Mouse (Mus musculus) forebrain, embryonic 11.5 days (tissue): ENCODE measurements around the gene Rab11a. TPM values are rescaled to one million over a fixed set of nuclear protein-coding genes. Genes with fewer than 3 reads are reported as not detected.

Source experiments
- ATAC-seq: fragments of 200-750 bp; cut with Nextera tagmentation; replicated peaks from 2 replicates; pipeline ENCODE4 v1.8.0; 2017; ENCODE audit warnings: moderate TSS enrichment; ENCODE audit not compliant: low FRiP score
- DNase-seq: peaks from one replicate; pipeline ENCODE4 v3.0.0-alpha.2; 2017; ENCODE audit warnings: low spot score
- H3K27ac ChIP-seq: fragments of 300-500 bp; sonication (generic); 2 replicates; pipeline ENCODE4 v1.5.1; 2014; ENCODE audit warnings: low read depth, low read length
- H3K27me3 ChIP-seq: fragments of 300-500 bp; sonication (generic); 2 replicates; pipeline ENCODE4 v1.6.1; 2014; ENCODE audit warnings: mild to moderate bottlenecking, low read length, mixed read lengths; ENCODE audit not compliant: control insufficient read depth, insufficient read depth
- H3K36me3 ChIP-seq: fragments of 300-500 bp; sonication (generic); 2 replicates; pipeline ENCODE4 v1.6.1; 2014; ENCODE audit warnings: mild to moderate bottlenecking, low read length, moderate library complexity, mixed read lengths; ENCODE audit not compliant: control insufficient read depth, insufficient read depth
- H3K4me1 ChIP-seq: fragments of 300-500 bp; sonication (generic); replicated peaks from 2 replicates; pipeline ENCODE4 v1.6.1; 2014; ENCODE audit warnings: low read length, mixed read lengths; ENCODE audit not compliant: control insufficient read depth, insufficient read depth
- H3K4me2 ChIP-seq: fragments of 300-500 bp; sonication (generic); 2 replicates; pipeline ENCODE4 v1.6.1; 2014; ENCODE audit warnings: low read depth, mild to moderate bottlenecking, low read length, moderate library complexity, mixed read lengths; ENCODE audit not compliant: severe bottlenecking
- H3K4me3 ChIP-seq: fragments of 300-500 bp; sonication (generic); 2 replicates; pipeline ENCODE4 v1.5.1; 2014; ENCODE audit warnings: low read depth, low read length
- H3K9ac ChIP-seq: fragments of 300-500 bp; sonication (generic); 2 replicates; pipeline ENCODE4 v1.6.1; 2014; ENCODE audit warnings: low read length
- H3K9me3 ChIP-seq: fragments of 300-500 bp; sonication (generic); 2 replicates; pipeline ENCODE4 v1.6.1; 2016; ENCODE audit warnings: low read length, mixed read lengths; ENCODE audit not compliant: control insufficient read depth
- WGBS: fragments of 180-500 bp; shearing (Covaris S2); extraction: QIAGEN DNeasy Blood & Tissue Kit; methylation state at CpG from one replicate; pipeline ENCODE4 v1.1.7; 2014; 5-methylcytosine and 5-hydroxymethylcytosine counted together
- polyA plus RNA-seq: library from polyadenylated mRNA; unstranded; fragments of >200 nt; fragmentation: Nextera tagmentation; extraction: Ambion mirVana; gene quantifications from 2 replicates; pipeline ENCODE4 v1.2.1, GENCODE M21; 2014

Rab11a gene
- polyA plus RNA-seq, 1 experiment from 2014 or later, result 253 TPM

DNA sequence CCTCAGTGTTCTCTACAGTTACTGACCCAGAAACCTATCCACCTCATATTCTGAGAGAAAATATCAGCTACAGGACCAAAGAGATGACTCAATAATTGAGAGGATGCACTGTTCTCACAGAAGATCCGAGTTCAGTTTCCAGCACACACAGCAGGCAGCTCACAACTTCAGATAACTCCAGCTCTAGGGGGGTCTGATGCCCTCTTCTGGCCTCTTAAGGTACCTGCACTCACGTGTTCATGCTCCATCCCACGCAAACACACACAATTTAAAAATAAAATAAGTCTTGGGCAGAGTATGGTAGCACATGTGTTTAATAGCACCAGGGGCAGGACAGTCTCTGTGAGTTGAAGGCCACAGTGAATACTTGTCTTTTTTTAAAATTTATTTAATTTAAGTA, 28.6 kb upstream of the Rab11a start:
- no peak overlapping the region for H3K4me2 ChIP-seq
- H3K9me3 ChIP-seq, result no peaks in the 10 kb centered on the region
- 88% methylated on average over 3 of the region's 3 CpGs for WGBS

DNA sequence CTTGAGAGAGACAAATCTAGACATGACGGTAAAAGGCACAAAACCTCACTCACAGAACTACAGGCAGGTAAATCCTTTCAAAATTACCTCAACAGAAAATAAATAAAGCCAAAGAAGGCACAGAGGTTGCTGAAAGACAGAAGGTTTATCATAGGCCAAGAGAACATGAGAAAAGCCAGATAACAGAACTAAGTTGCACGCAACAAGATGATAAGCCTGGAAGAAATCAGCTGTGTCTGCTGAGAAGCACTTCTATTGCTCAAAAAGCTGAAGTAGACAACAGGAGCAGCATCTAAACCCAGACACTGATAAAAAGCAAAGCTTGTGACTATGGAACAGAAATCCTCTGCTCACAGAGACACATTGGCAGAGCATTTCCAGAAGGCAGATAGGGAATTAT, 27.3 kb upstream of the Rab11a start:
- H3K4me1 ChIP-seq, result no peaks in the 10 kb centered on the region
- no peaks in the 10 kb centered on the region for H3K27me3 ChIP-seq
- H3K27ac ChIP-seq, result no peak overlapping the region
- H3K4me3 ChIP-seq, result no peak overlapping the region
- 94% methylated on average over 2 of the region's 2 CpGs for WGBS
- H3K9ac ChIP-seq, result no peak overlapping the region
- DNase-seq (no peak), ATAC-seq (no peak)
- H3K9me3 ChIP-seq, result no peaks in the 10 kb centered on the region
- H3K4me2 ChIP-seq, result no peak overlapping the region
- H3K36me3 ChIP-seq, result no peaks in the 10 kb centered on the region

More for the DNA sequence above, 28.6 kb upstream of the Rab11a start:
- H3K4me1 ChIP-seq, result no peaks in the 10 kb centered on the region
- no peak for DNase-seq
- H3K27me3 ChIP-seq, result no peaks in the 10 kb centered on the region
- H3K4me3 ChIP-seq, result no peak overlapping the region
- H3K36me3 ChIP-seq, result no peaks in the 10 kb centered on the region
- H3K9ac ChIP-seq, result no peak overlapping the region
- H3K27ac ChIP-seq, result no peak overlapping the region
- no peak for ATAC-seq

DNA sequence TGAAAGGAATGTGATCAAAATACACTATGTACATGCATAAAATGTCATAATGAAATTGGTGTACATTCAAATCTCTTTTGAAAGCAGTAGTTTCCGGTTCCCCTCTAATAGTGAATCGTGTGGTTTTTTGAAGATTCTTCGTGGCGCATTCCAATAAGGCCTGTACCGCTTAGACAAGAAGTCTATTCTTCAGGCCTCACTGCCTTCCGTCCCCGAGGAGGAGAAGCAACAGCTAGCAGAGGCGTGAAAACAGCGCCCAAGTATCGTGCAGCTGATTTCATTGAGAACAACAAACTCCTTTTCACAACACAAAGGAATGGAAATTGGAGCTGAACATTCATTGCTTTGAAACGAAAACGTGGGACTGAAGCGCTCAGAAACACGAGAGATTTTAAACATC, 20.5 kb upstream of the Rab11a start:
- Histone ChIP-seq H3K9ac (no peak overlapping the region), H3K27me3 (no peaks in the 10 kb centered on the region), H3K36me3 (no peaks in the 10 kb centered on the region), H3K27ac (no peak overlapping the region), H3K9me3 (no peaks in the 10 kb centered on the region), H3K4me3 (no peak overlapping the region), H3K4me2 (no peak overlapping the region), H3K4me1 (no peaks in the 10 kb centered on the region)
- DNase-seq (no peak), ATAC-seq (no peak)
- WGBS, result 82% methylated on average over 14 of the region's 14 CpGs

DNA sequence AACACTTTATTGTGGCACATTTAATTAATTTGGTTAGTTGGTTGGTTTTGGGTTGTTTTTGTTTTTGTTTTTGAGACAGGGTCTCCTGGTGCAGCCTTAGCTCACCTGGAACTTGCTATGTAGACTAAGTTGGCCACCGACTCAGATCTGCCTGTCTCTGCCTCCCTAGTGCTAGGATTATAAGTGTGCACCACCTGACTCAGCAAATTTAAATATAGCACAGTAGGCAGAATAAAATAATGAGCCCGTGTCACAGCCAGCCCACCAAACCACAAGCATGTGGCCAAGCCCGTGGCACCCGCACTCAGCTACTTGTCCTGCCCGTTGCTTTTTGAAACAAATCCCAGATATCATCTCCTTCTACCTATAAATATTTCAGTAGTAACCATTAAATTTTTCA, 15.0 kb upstream of the Rab11a start:
- Histone ChIP-seq H3K27ac (no peak overlapping the region), H3K9ac (no peak overlapping the region), H3K4me1 (no peaks in the 10 kb centered on the region), H3K4me3 (no peak overlapping the region), H3K36me3 (no peaks in the 10 kb centered on the region), H3K4me2 (no peak overlapping the region), H3K9me3 (no peaks in the 10 kb centered on the region), H3K27me3 (no peaks in the 10 kb centered on the region)
- no peak for ATAC-seq
- DNase-seq, result no peak
- WGBS, result 96% methylated on average over 5 of the region's 5 CpGs

DNA sequence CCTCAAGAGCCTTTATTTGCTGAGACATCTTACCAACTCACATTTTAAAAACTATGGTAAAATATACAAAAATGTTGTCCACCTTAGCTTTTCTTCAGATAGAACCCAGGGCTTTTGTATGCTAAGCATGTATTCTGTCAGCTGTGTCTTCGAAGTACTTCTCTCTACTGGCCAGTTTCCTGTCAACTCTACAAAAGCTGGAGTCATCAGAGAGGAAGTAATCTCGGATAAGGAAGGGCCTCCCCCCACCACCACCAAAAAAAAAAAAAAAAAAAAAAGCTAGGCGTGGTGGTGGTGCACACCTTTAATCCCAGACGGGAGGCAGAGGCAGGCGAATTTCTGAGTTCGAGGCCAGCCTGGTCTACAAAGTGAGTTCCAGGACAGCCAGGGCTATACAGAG, 11.8 kb upstream of the Rab11a start:
- Histone ChIP-seq H3K4me1 (no peaks in the 10 kb centered on the region), H3K36me3 (no peaks in the 10 kb centered on the region), H3K9me3 (no peaks in the 10 kb centered on the region), H3K27ac (no peak overlapping the region), H3K27me3 (no peaks in the 10 kb centered on the region), H3K4me3 (no peak overlapping the region), H3K9ac (no peak overlapping the region), H3K4me2 (no peak overlapping the region)
- 82% methylated on average over 6 of the region's 6 CpGs for WGBS
- ATAC-seq (no peak), DNase-seq (no peak)

DNA sequence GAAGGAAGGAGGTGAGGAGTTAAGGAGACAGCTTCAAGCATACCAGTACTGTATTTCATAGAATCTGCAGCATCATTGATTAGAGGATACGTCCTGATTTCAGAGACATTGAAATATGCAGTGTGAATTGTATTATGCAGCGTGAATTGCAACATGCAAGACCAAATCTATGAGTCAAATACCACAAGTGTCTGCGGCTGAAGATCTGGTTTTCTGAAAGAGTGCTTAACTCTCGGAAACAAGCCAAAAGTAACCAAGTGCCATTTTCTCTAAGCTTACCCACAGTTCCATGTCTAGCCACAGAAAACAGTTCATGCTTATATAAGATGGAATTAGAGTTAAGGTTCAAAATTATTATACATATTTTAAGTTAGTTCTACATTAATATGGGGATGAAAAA, 10.2 kb upstream of the Rab11a start:
- H3K27ac ChIP-seq, result no peak overlapping the region
- H3K36me3 ChIP-seq, result no peaks in the 10 kb centered on the region
- 79% methylated on average over 4 of the region's 4 CpGs for WGBS
- H3K4me3 ChIP-seq, result no peak overlapping the region
- DNase-seq, result no peak
- ATAC-seq, result no peak
- no peak overlapping the region for H3K4me2 ChIP-seq
- no peaks in the 10 kb centered on the region for H3K4me1 ChIP-seq
- H3K9ac ChIP-seq, result no peak overlapping the region
- no peaks in the 10 kb centered on the region for H3K27me3 ChIP-seq
- H3K9me3 ChIP-seq, result no peaks in the 10 kb centered on the region

DNA sequence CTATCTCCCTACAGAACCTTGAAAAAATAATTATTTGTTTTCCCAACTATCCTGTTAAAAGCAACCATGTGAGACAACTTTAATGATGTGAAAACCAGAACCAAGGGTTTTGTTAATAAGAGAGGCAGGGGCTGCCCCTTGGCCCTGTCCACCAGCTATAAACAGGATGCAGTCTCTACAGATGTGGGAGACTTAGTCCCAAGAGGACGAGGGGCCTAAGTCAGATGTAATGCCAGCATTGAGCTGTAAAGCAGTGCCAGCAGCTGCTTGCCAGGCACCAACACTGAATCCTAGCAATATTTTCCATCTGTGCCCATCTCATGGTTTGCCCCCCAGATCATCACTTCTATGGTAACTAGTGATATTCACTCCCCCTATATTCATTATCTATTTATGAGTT, 4.9 kb upstream of the Rab11a start:
- no peak for DNase-seq
- Histone ChIP-seq H3K4me1 (no peaks in the 10 kb centered on the region), H3K9ac (no peak overlapping the region), H3K27me3 (no peaks in the 10 kb centered on the region), H3K4me3 (no peak overlapping the region), H3K36me3 (no peaks in the 10 kb centered on the region), H3K9me3 (no peaks in the 10 kb centered on the region), H3K4me2 (no peak overlapping the region), H3K27ac (no peak overlapping the region)
- WGBS, result 72% methylated on average over 1 of the region's 1 CpGs
- no peak for ATAC-seq

DNA sequence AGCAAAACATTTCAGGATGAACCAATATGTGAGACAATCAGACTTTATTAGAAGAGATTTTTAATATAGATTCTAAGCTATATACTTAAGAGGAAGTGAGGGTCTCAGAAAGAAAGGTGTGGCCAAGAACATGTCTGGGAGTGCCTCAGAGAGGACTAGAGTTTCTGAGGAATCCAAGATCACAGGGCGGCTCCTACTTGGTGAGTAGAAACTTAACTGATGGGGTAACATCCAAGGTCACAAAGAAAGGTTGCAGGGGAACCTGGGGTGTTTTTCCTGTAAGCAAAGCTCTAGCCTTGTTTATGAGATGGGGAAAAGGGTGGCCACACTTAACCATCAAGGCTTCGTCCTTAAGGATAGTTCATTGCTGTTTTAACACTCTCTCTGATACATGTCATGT, 1.4 kb upstream of the Rab11a start:
- ATAC-seq, result no peak
- no peak overlapping the region for H3K4me2 ChIP-seq
- no peaks in the 10 kb centered on the region for H3K9me3 ChIP-seq
- no peaks in the 10 kb centered on the region for H3K36me3 ChIP-seq
- 84% methylated on average over 2 of the region's 2 CpGs for WGBS
- DNase-seq, result no peak
- H3K9ac ChIP-seq, result no peak overlapping the region
- no peak overlapping the region for H3K27ac ChIP-seq
- H3K27me3 ChIP-seq, result no peaks in the 10 kb centered on the region
- H3K4me1 ChIP-seq, result 0 out of 2 replicates have a peak, but pooled peaks cover 2% of the 10 kb centered on the region
- H3K4me3 ChIP-seq, result no peak overlapping the region

DNA sequence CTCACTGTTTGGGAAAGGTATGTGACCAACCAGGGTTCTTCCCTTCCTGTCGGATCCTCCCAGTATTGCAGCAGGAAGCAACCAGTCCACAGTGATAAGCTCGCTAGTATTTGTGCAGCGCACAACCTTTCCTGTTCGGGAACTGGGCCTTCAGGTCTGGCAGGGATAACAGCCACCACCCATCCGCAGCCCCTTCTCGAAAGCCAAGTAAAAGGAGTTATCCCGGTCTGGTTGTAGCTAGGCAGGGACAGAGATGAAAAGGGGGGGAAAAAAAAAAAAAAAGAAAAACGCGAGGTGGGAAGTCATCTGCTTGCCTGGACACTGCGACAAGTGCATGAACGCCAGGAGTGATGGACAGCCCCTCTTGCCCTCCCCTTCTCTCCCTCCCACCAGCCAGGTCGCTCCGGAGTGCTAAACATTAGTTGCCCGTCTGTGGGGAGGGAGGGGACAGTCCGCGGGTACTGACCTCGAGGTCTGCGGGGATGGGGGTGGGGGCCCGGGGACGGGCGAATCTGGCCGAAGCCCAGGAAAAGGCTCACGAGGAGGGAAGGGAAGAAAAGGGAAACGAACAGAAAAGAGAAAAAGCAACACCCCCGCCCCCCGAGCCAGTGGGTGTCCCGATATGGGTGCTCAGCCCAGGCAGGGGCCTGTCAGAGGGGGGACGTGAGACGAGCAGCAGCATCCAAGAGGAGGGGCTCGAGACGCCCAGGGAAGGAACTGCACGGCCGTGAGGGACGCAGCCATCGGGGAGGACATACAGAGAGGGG, 736 bp downstream of the Rab11a start:
- H3K4me3 ChIP-seq, result peak overlapping the region; percentile 62
- ATAC-seq, result peak; percentile 85

More for the DNA sequence above, 736 bp downstream of the Rab11a start:
- under 1% methylated on average over 34 of the region's 35 CpGs for WGBS
- H3K36me3 ChIP-seq, result no peaks in the 10 kb centered on the region
- peak overlapping the region; percentile 84 for H3K27ac ChIP-seq
- H3K9me3 ChIP-seq, result no peaks in the 10 kb centered on the region
- no peaks in the 10 kb centered on the region for H3K27me3 ChIP-seq
- H3K9ac ChIP-seq, result peak overlapping the region; percentile 60
- DNase-seq, result peak; percentile 69
- H3K4me1 ChIP-seq, result 0 out of 2 replicates have a peak, but pooled peaks cover 2% of the 10 kb centered on the region
- peak overlapping the region; percentile 73 for H3K4me2 ChIP-seq
